Mouse (Mus musculus) embryonic facial prominence, embryonic 12.5 days (tissue): ENCODE measurements around the gene Gm38100. TPM values are rescaled to one million over a fixed set of nuclear protein-coding genes. Genes with fewer than 3 reads are reported as not detected.

Source experiments
- polyA plus RNA-seq: library from polyadenylated mRNA; unstranded; fragments of >200 nt; fragmentation: Nextera tagmentation; extraction: Ambion mirVana; gene quantifications from 2 replicates; pipeline ENCODE4 v1.2.1, GENCODE M21; 2016

The Gm38100 gene
- polyA plus RNA-seq, 1 experiment from 2014 or later: 0.09 TPM

Other genes with a start within 250 kb of the Gm38100 start
- 8.2 and 9.4 TPM in 2 replicates for gene Opn3, start 227.6 kb upstream of the Gm38100 start, polyA plus RNA-seq
- 3.4 and 3.8 TPM in 2 replicates for gene Chml, start 227.4 kb upstream of the Gm38100 start, polyA plus RNA-seq
- gene Wdr64, start 221.7 kb upstream of the Gm38100 start, polyA plus RNA-seq: not detected in 2 replicates
- 86.3 and 104 TPM in 2 replicates for gene Exo1, start 39.7 kb upstream of the Gm38100 start, polyA plus RNA-seq
- 0.69 and 1.1 TPM in 2 replicates for gene Rbm8a2, start 58.8 kb downstream of the Gm38100 start, polyA plus RNA-seq